Mouse (Mus musculus): ENCODE data around the gene Gadd45a. TPM values are rescaled to one million over a fixed set of nuclear protein-coding genes. Genes with fewer than 3 reads are reported as not detected.

Gene Gadd45a
- total and polyA plus RNA-seq, 3 experiments = 12.5 to 26.2 (median 19.5) TPM

GRCm38 (mm10) chr6:66992232-66992631 is 45.0 kb downstream of the Gadd45a start:
- Histone ChIP-seq H3K27ac (ENCODE audit: insufficient read depth, low read depth) (no peak overlapping the region), H3K36me3 (replicated peaks in 1 of 2; ENCODE audit: control insufficient read depth in 1 of 2, insufficient read depth in 1 of 2, low read length in 1 of 2) (no peaks in the 10 kb centered on the region), H3K9ac (ENCODE audit: insufficient read depth, low read depth) (no peak overlapping the region), H3K79me2 (replicated peaks; ENCODE audit: control insufficient read depth, extremely low read depth, insufficient read depth, poor library complexity, severe bottlenecking) (no peaks in the 10 kb centered on the region), H3K4me1 (ENCODE audit: control insufficient read depth in 1 of 2, insufficient read depth in 2 of 2) (peaks cover 12 to 27% of the 10 kb centered on the region in 2 experiments; a peak in 3 of 4 replicates), H3K4me2 (ENCODE audit: insufficient read depth, low read depth, poor library complexity, severe bottlenecking) (no peak overlapping the region), H3K4me3 (replicated peaks in 1 of 3; ENCODE audit: low read depth in 2 of 3, low read length in 2 of 3, poor library complexity in 1 of 3) (no peak overlapping the region), H3K27me3 (replicated peaks) (no peaks in the 10 kb centered on the region), H3K9me3 (replicated peaks; ENCODE audit: low read length) (no peaks in the 10 kb centered on the region)
- dilution Hi-C loops (cut with MboI; ENCODE audit: extremely low pct_ligation_motif_present, extremely low pct_unique_long_range_greater_than_20kb, low sequenced_read_pairs) (no loop called here), in situ Hi-C loops (cut with MboI; ENCODE audit: low pct_ligation_motif_present, low pct_unique_long_range_greater_than_20kb, low sequenced_read_pairs) (no loop called here)
- no peak for DNase-seq (ENCODE audit: extremely low read depth)
- no peak for TF ChIP-seq ZMIZ1 (IDR thresholded peaks at IDR 0.05; ENCODE audit: low read depth, low read length)
- no peak for TF ChIP-seq RAD21 (IDR thresholded peaks at IDR 0.05; ENCODE audit: low read depth, low read length)
- no peak for TF ChIP-seq HCFC1 (IDR thresholded peaks at IDR 0.05; ENCODE audit: low read depth, low read length)
- no peak for TF ChIP-seq TCF12 (IDR thresholded peaks at IDR 0.05; ENCODE audit: low read depth, low read length)
- no peak for TF ChIP-seq BHLHE40 (IDR thresholded peaks at IDR 0.05; ENCODE audit: low read depth, low read length)
- TF ChIP-seq MAZ (IDR thresholded peaks at IDR 0.05; ENCODE audit: low read depth, low read length) = no peak
- no peak for TF ChIP-seq MEF2A (IDR thresholded peaks at IDR 0.05; ENCODE audit: borderline replicate concordance, low read depth, low read length)
- TF ChIP-seq USF1 (IDR thresholded peaks at IDR 0.05; ENCODE audit: low read depth, low read length) = no peak
- no peak for TF ChIP-seq POLR2A (IDR thresholded peaks at IDR 0.05; ENCODE audit: low read depth, low read length)
- TF ChIP-seq IRF4 (IDR thresholded peaks at IDR 0.05; ENCODE audit: low read depth, low read length) = no peak
- no peak for TF ChIP-seq JUND (conservative IDR thresholded peaks at IDR 0.05; ENCODE audit: low read depth, low read length)
- no peak for TF ChIP-seq MAX (IDR thresholded peaks at IDR 0.05; ENCODE audit: low read length)
- no peak for TF ChIP-seq EP300 (IDR thresholded peaks at IDR 0.05; ENCODE audit: low read length)
- TF ChIP-seq KAT2A (IDR thresholded peaks at IDR 0.05; ENCODE audit: insufficient replicate concordance, low read length) = no peak
- no peak for TF ChIP-seq CHD2 (IDR thresholded peaks at IDR 0.05; ENCODE audit: low read length)
- no peak for TF ChIP-seq E2F4 (IDR thresholded peaks at IDR 0.05; ENCODE audit: insufficient replicate concordance, low read depth, low read length)
- TF ChIP-seq MAFK (IDR thresholded peaks at IDR 0.05; ENCODE audit: insufficient replicate concordance, low read length) = no peak

DNA sequence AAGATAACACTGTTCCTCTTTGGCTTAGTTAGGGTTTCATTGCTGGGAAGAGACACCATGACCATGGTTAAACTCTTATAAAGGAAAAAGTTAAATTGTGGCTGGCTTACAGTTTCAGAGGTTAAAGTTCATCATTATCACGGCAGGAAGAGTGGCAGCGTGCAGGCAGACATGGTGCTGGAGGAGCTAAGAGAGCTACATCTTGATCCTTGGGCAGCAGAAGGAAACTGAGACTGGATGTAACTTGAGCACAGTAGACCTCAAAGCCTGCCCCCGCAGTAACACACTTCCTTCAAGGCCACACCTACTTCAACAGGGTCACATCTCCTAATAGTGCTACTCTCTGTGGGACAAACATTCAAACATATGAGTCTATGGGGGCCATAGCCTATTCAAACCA is 47.7 kb downstream of the Gadd45a start:
- no peaks in the 10 kb centered on the region for H3K27me3 ChIP-seq (replicated peaks)
- no peak overlapping the region for H3K4me3 ChIP-seq (replicated peaks in 1 of 3; ENCODE audit: low read depth in 2 of 3, low read length in 2 of 3, poor library complexity in 1 of 3)
- dilution Hi-C loops (cut with MboI; ENCODE audit: extremely low pct_ligation_motif_present, extremely low pct_unique_long_range_greater_than_20kb, low sequenced_read_pairs) = no loop called here
- 0 out of 2 replicates have a peak overlapping the region, but pooled peaks have one; percentile 35 for H3K9ac ChIP-seq (ENCODE audit: insufficient read depth, low read depth)
- no peak overlapping the region for H3K27ac ChIP-seq (ENCODE audit: insufficient read depth, low read depth)
- H3K4me1 ChIP-seq (ENCODE audit: control insufficient read depth in 1 of 2, insufficient read depth in 2 of 2) = peaks cover 30 to 53% of the 10 kb centered on the region in 2 experiments
- H3K9me3 ChIP-seq (replicated peaks; ENCODE audit: low read length) = no peaks in the 10 kb centered on the region
- no peaks in the 10 kb centered on the region for H3K79me2 ChIP-seq (replicated peaks; ENCODE audit: control insufficient read depth, extremely low read depth, insufficient read depth, poor library complexity, severe bottlenecking)
- in situ Hi-C loops (cut with MboI; ENCODE audit: low pct_ligation_motif_present, low pct_unique_long_range_greater_than_20kb, low sequenced_read_pairs) = no loop called here
- TF ChIP-seq IRF4 (IDR thresholded peaks at IDR 0.05; ENCODE audit: low read depth, low read length) = no peak
- peak; percentile 41; the same call in 1 of the 2 replicates for TF ChIP-seq POLR2A (IDR thresholded peaks at IDR 0.05; ENCODE audit: low read depth, low read length)
- H3K4me2 ChIP-seq (ENCODE audit: insufficient read depth, low read depth, poor library complexity, severe bottlenecking) = 0 out of 2 replicates have a peak overlapping the region, but pooled peaks have one; percentile 3
- no peak for DNase-seq (ENCODE audit: extremely low read depth)
- no peaks in the 10 kb centered on the region for H3K36me3 ChIP-seq (replicated peaks in 1 of 2; ENCODE audit: control insufficient read depth in 1 of 2, insufficient read depth in 1 of 2, low read length in 1 of 2)
